Mouse (Mus musculus) cortical plate, adult 2 months (tissue): ENCODE results near the gene Mrto4.

ENCODE experiments used
- CTCF ChIP-seq: fragments of 200-500 bp; IDR thresholded peaks from 2 replicates; pipeline ENCODE4 v1.5.1; 2011; ENCODE audit warnings: mild to moderate bottlenecking, control low read depth, low read length; ENCODE audit not compliant: insufficient read depth; ENCODE audit errors: extremely low read depth
- POLR2A ChIP-seq: fragments of 200-500 bp; IDR thresholded peaks from 2 replicates; pipeline ENCODE4 v1.6.1; 2011; ENCODE audit warnings: mild to moderate bottlenecking, low read length, control low read depth; ENCODE audit not compliant: insufficient read depth; ENCODE audit errors: extremely low read depth

DNA sequence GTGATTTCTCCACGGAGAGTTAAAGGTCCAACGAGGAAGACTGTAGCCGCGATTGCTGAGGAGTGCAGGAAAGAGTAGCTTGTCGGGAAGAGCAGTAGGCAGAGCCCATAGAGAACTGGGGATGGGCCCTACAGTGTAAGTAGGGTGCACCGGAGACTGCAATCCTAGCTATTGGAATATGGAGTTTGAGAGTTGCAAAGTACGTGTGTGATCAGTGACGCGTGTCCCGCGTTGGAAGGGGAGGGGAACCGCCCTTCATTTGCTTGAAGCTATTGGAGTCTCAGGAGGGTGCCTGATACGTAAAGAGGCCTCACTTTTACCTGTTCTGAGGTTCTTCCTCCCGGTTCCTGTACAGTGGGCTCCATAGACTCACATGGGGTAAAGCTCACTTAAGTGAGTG lies 40.7 kb downstream of the Mrto4 start:
- TF ChIP-seq CTCF (no peak), POLR2A (no peak)
